Mouse (Mus musculus) embryonic fibroblast, embryonic 13.5 days (primary cell): ENCODE results near the gene Smarca4.

Source experiments
- CTCF ChIP-seq: IDR thresholded peaks from 2 replicates; pipeline ENCODE4 v1.5.1; 2011; ENCODE audit warnings: mild to moderate bottlenecking, control low read depth, low read length, moderate library complexity, borderline replicate concordance; ENCODE audit not compliant: insufficient read depth
- POLR2A ChIP-seq: IDR thresholded peaks from 2 replicates; pipeline ENCODE4 v1.6.1; 2011; ENCODE audit warnings: low read depth, mild to moderate bottlenecking, control low read depth, low read length, moderate library complexity

- TF ChIP-seq CTCF (no peak), POLR2A (no peak)
Observed at GRCm38 (mm10) chr9:21697121-21697520, 81.2 kb downstream of the Smarca4 start.
